Mouse (Mus musculus): ENCODE results near the gene Nat8f5.

- TF ChIP-seq POLR2A (IDR thresholded peaks at IDR 0.05; ENCODE audit: borderline replicate concordance, insufficient read depth, low read length): no peak
- TF ChIP-seq CTCF (IDR thresholded peaks at IDR 0.05; ENCODE audit: borderline replicate concordance, insufficient read depth, low read depth, low read length): no peak
Observed at GRCm38 (mm10) chr6:85846921-85847320, 26.1 kb upstream of the Nat8f5 start.
